Mouse (Mus musculus) ovary, postnatal 10 days (tissue): ENCODE measurements around the gene Kcnq1.

Experiments
- DNase-seq: peaks from one replicate; pipeline ENCODE4 v3.0.0; 2022; ENCODE audit warnings: low spot score

Gene Kcnq1

GRCm38 (mm10) chr7:143275030-143275429 lies 168.9 kb downstream of the Kcnq1 start:
- DNase-seq: no peak

GRCm38 (mm10) chr7:143283625-143284024 lies 177.5 kb downstream of the Kcnq1 start:
- no peak for DNase-seq

GRCm38 (mm10) chr7:143284866-143285265 lies 178.7 kb downstream of the Kcnq1 start:
- DNase-seq: no peak

DNA sequence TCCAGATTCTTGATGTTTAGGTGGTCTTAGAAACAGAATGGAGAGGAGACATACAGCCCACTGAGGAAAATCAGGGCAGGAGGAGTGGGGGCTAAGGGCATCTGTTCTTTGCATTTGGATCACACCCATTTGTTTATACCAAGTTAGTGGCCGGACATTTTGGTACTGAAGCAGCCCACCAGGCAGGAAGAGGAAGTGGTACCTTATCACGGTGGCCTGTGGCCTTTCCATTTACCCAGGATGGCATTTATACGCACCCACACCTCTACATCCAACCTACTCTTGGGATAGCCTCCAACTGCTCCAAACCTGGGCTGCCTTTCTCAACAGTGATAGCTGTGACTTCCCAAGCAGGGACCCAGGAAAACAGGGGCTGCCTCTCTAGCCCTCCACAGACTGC lies 179.3 kb downstream of the Kcnq1 start:
- DNase-seq: no peak

GRCm38 (mm10) chr7:143286532-143287290 lies 180.5 kb downstream of the Kcnq1 start:
- no peak for DNase-seq

DNA sequence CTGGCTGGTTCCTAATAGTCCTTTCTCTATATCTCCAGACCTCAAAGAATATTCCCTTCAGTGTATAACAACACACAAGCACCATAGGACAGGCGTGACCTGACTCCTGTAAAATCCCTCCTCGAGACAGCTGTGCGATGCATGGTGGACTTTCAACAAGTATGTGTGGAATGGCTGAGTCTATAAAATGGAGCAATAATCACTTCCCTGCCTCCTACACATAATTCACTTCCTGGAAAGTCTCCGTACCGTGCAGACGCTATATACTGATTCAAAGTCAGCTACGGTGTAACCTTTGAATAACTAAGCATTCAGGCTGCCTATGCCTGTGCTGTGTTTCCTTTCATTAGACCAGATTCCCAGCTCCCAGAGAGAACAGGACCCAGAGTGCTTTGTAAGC lies 182.0 kb downstream of the Kcnq1 start:
- DNase-seq: no peak

GRCm38 (mm10) chr7:143289082-143289849 lies 183.1 kb downstream of the Kcnq1 start:
- DNase-seq: no peak

- DNase-seq: no peak
Measured at GRCm38 (mm10) chr7:143294690-143295355, 188.7 kb downstream of the Kcnq1 start.

DNA sequence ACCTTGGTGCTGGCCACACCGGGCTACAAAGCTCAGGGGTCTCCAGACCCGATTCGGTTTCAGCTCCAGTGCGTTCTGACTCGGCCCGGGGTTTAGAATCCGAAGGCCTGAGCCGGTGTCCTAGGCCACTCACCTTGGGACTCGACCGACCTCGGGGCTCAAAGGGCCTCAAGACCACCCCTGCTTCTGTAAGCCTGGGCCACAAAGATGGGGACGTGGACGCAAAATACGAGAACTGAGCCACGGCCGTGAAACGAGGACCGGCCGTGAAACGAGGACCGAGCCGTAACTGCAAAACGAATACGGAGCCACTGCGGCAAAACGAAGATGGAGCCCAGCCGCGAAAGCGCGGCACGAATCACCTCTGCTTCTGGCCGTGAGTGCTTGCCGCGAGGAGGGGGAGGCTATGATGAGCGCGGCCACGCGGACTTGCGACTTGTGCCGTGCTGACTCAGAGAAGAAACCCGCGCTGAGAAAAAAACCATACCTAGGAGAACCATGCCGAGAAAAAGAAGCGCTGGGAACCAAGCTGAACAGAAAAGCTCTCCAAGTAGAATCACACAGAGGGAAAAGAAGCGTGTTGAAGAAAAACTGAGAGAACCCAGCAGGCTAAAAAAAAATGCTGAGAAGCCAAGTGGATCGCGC lies 189.3 kb downstream of the Kcnq1 start:
- DNase-seq: no peak

DNA sequence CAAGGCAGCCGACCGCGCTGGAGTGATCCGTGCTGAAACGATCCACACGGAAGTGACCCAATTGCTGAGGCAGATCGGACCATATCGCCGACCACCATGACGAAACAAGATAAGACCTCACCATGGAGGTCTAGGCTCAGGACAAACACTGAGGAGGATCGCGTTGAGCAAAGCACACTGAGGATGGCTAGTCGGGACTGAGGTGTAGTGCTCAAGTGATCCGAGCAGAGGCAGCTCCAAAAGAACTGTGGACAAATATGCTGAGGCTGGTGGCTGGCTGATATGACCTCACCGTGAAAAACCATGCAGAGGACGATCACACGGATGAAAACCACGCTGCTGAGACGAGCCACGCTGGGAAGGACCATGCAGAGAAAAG lies 189.8 kb downstream of the Kcnq1 start:
- DNase-seq: no peak

GRCm38 (mm10) chr7:143296384-143296801 lies 190.2 kb downstream of the Kcnq1 start:
- DNase-seq: peak; percentile 71

GRCm38 (mm10) chr7:143300037-143300436 lies 193.9 kb downstream of the Kcnq1 start:
- DNase-seq: no peak

DNA sequence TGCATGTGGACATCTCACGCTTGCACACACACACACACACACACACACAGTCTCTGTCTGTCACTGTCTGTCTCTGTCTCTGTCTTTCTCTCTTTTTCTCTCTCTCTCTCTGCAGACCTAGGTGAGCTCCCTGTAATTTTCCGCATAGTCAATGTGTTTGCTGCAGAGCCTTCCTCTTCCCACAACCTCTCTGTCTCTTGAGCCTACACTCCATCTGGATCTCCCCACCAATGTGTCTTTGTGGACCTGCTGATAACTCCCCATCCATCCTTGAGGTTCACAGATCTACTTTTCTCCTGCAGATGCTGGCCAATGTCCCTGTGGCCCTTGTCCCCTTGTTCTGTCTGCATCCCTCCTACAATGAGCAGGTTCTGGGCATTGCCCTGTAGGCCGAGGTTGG lies 194.5 kb downstream of the Kcnq1 start:
- DNase-seq: no peak

GRCm38 (mm10) chr7:143302156-143302555 lies 196.0 kb downstream of the Kcnq1 start:
- DNase-seq: no peak

GRCm38 (mm10) chr7:143302593-143303238 lies 196.6 kb downstream of the Kcnq1 start:
- DNase-seq: no peak

GRCm38 (mm10) chr7:143303557-143303956 lies 197.4 kb downstream of the Kcnq1 start:
- no peak for DNase-seq

DNA sequence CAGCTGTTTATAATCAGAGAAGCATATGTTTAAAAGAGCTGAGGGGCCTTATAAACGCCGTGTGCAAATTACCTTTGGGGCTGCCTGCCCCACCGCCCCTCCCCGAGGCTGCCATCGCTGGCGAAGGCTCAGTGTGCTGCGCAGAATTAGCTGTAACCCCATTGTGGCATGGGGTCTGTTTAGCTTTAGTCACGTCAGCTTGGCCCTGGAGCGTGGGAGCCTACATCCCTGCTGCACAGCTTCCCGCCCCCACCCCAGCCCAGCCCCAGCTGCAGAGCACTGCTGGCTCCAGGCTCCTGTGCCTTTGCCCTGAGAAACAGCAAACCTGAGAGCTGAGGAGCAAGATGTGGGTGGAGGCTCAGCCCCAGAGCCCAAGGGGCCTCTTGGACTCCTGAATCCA lies 199.6 kb downstream of the Kcnq1 start:
- no peak for DNase-seq

DNA sequence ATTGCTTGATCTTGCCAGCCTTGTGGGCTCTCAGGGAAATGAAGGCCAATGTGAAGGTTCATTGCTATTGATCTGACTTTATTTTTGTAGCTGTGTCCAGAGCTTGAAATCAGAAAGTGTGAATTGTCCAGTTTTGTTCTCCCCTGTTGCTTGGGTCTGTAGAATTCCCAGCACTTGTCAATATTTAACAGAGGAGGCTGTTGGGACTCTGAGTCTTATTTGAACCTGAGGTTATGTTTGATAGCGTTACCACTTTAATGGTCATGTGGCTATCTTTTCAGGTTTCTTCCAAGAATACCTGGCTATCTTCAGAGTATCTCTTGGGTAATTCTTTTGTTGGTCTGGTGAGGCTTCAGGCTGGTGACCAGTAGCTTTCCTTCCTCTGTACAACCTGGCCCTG lies 201.8 kb downstream of the Kcnq1 start:
- no peak for DNase-seq

DNA sequence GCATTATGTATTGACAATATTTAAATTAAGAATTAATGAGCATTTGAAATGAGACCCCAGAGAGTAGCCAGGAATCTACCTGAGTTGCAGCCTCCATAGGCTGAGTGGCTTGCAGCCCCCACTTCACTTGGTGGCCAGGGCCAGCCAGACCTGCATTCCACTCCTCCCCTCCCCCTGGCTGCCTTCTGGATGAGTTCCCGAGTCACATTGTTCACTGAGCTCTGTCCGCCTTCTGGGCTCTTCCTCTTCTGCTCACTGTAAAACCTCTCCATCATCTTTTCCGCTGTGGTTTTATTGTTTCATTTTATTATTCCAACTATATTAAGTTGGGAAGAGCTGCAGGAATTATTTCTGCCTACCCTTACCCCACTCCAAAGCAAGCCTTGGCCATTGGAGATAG lies 204.1 kb downstream of the Kcnq1 start:
- no peak for DNase-seq

GRCm38 (mm10) chr7:143310847-143311246 lies 204.7 kb downstream of the Kcnq1 start:
- DNase-seq: no peak

DNA sequence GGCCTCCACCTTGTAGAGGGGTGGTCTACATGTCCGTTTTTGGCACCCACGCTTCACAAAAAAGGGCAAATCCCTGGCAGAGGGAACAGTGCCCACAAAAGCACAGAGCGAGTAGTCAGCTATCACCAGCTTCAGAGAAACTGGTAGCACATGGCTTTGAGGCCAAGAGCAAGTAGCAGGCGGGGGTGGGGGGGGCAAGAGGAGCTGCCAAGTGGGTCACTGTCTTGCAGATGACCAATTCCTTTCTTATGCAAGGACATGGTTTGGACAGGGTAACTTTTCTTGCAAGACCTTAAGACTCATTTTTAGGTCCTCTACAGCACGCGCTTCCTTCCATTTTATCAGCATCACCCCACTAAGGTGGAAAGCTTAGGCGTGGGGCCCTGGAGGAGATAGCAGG lies 205.3 kb downstream of the Kcnq1 start:
- no peak for DNase-seq
